ENCODE assay signal across 11 mouse cellular contexts in the genomic region with DNA sequence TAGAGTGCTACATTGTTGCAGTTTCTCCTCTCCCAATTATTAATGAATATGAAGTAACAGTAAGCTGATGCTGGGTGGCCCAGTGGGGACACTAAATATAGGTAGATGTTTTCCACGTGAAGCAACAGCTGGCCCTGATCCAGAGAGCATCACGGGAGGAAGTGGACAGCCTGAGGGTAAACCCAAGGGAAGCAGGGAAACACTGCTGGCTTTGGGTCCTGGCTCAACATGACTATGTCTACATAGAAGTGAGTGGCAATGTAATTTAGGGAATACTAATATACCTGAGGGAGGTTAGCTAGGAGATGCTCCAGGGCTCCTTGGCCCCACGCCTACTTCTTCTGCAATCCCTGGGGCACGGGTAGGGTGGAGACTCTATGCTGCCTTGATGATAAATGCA.
DNase-seq lines count a peak whose midpoint lies in the region; ATAC-seq and TF ChIP-seq lines count a peak whose summit lies in the region.
"Had no signal": no experiment of that assay in that cellular context is flagged by ENCODE, and none has a peak within 500 bp of the region (broad histone marks: within the 10 kb centered on the region; RNA-seq: fewer than 3 reads in every experiment).

No protein-coding gene starts in this region.

- no peak for TF ChIP-seq POLR2A in cerebellum, adult 2 months (IDR thresholded peaks at IDR 0.05; ENCODE audit: borderline replicate concordance, insufficient read depth, low read length)

- no peak overlapping the region for H3K4me3 ChIP-seq in cerebellum, adult 2 months (replicated peaks; ENCODE audit: insufficient read depth, low read depth, low read length)
- no peak overlapping the region for H3K4me3 ChIP-seq in limb, embryonic 13.5 days
- no peak overlapping the region for H3K4me3 ChIP-seq in hindbrain, embryonic 16.5 days (ENCODE audit: low read length)
- H3K4me3 ChIP-seq: neural tube, embryonic 12.5 days had no signal

- peak; percentile 49 for DNase-seq in left cerebral cortex, postnatal 4 days
- no peak for DNase-seq in left cerebral cortex, adult 8-10 months (ENCODE audit: low spot score in 2 of 2)
- peak; percentile 27 to 30 for DNase-seq in cerebellum, adult 2 months
- peak; percentile 56 to 65 for DNase-seq in gastrocnemius, adult 8-10 months (ENCODE audit: low spot score in 2 of 2)
- DNase-seq in ovary, postnatal 36 days (ENCODE audit: low spot score): no peak
- DNase-seq in kidney, adult 9 months: no peak

- H3K27ac ChIP-seq in cerebellum, adult 2 months (ENCODE audit: insufficient read depth, low read length): no peak overlapping the region
- peak overlapping the region; percentile 71 for H3K27ac ChIP-seq in limb, embryonic 13.5 days
- no peak overlapping the region for H3K27ac ChIP-seq in hindbrain, embryonic 16.5 days (ENCODE audit: low read depth, low read length)
- H3K27ac ChIP-seq: neural tube, embryonic 12.5 days had no signal

- H3K27me3 ChIP-seq in cerebellum, adult 2 months (ENCODE audit: control insufficient read depth, insufficient read depth, low read length): no peaks in the 10 kb centered on the region
- no peaks in the 10 kb centered on the region for H3K27me3 ChIP-seq in limb, embryonic 13.5 days
- H3K27me3 ChIP-seq in hindbrain, embryonic 16.5 days (replicated peaks; ENCODE audit: control insufficient read depth, insufficient read depth, low read length): no peaks in the 10 kb centered on the region
- H3K27me3 ChIP-seq: neural tube, embryonic 12.5 days had no signal

- H3K4me2 ChIP-seq in limb, embryonic 13.5 days (replicated peaks): 0 out of 2 replicates have a peak overlapping the region, but pooled peaks have one; percentile 37
- H3K4me2 ChIP-seq in hindbrain, embryonic 16.5 days (ENCODE audit: low read length): no peak overlapping the region; the same call in 1 of the 2 replicates
- H3K4me2 ChIP-seq: liver, embryonic 11.5 days; neural tube, embryonic 12.5 days had no signal

- 0 out of 2 replicates have a peak, but pooled peaks have one; percentile 9 for ATAC-seq in limb, embryonic 13.5 days (ENCODE audit: low FRiP score, low read depth)
- ATAC-seq in hindbrain, embryonic 16.5 days: no peak

- no peaks in the 10 kb centered on the region for H3K36me3 ChIP-seq in limb, embryonic 13.5 days
- no peaks in the 10 kb centered on the region for H3K36me3 ChIP-seq in hindbrain, embryonic 16.5 days (ENCODE audit: control insufficient read depth, insufficient read depth, low read length)
- H3K36me3 ChIP-seq: G1E; neural tube, embryonic 12.5 days had no signal

- H3K9me3 ChIP-seq in limb, embryonic 13.5 days: no peaks in the 10 kb centered on the region
- H3K9me3 ChIP-seq in hindbrain, embryonic 16.5 days (ENCODE audit: control insufficient read depth, low read length): no peaks in the 10 kb centered on the region
- H3K9me3 ChIP-seq: neural tube, embryonic 12.5 days had no signal

- no peak overlapping the region for H3K9ac ChIP-seq in limb, embryonic 13.5 days
- H3K9ac ChIP-seq in hindbrain, embryonic 16.5 days (ENCODE audit: low read depth, low read length): no peak overlapping the region
- H3K9ac ChIP-seq: neural tube, embryonic 12.5 days had no signal

- 18% methylated on average over 4 of the region's 4 CpGs for WGBS in cerebellum, adult 2 months
- WGBS in limb, embryonic 13.5 days: 58% methylated on average over 4 of the region's 4 CpGs
- WGBS in hindbrain, embryonic 16.5 days: 58% methylated on average over 4 of the region's 4 CpGs

- no peak for TF ChIP-seq CTCF in cerebellum, adult 2 months (IDR thresholded peaks at IDR 0.05; ENCODE audit: borderline replicate concordance, insufficient read depth, low read depth, low read length)

- intact Hi-C loops in left cerebral cortex, postnatal 4 days (cut with DNase I): no loop called here

- peaks cover 9% of the 10 kb centered on the region for H3K4me1 ChIP-seq in cerebellum, adult 2 months (ENCODE audit: control insufficient read depth, insufficient read depth, low read length)
- H3K4me1 ChIP-seq in limb, embryonic 13.5 days: peaks cover 53% of the 10 kb centered on the region
- H3K4me1 ChIP-seq in hindbrain, embryonic 16.5 days (ENCODE audit: control insufficient read depth, insufficient read depth, low read depth, low read length): peaks cover 28% of the 10 kb centered on the region

Comparison
In these comparisons a context has a peak if more than half of its experiments do, and no peak if none do; other contexts are left out.
1. DNase-seq: peak in left cerebral cortex, postnatal 4 days (single experiment), cerebellum, adult 2 months (2 of 2) and gastrocnemius, adult 8-10 months (2 of 2); none in left cerebral cortex, adult 8-10 months (0 of 2), ovary, postnatal 36 days (single experiment) and kidney, adult 9 months (single experiment).